Mouse (Mus musculus) erythroid progenitor cell, adult 5-6 weeks (primary cell): ENCODE data around the gene Gm29582. TPM values are rescaled to one million over a fixed set of nuclear protein-coding genes. Genes with fewer than 3 reads are reported as not detected.
"Not testable (repeated sequence)": the region's sequence is repeated elsewhere in the genome, so short reads cannot be mapped to it uniquely, and the experiment has no call there.

Experiments used
- ATAC-seq: replicated peaks from 2 replicates; pipeline ENCODE4 v1.8.0; 2016; ENCODE audit warnings: moderate number of reproducible peaks, mild to moderate bottlenecking, moderate TSS enrichment, inconsistent platforms; ENCODE audit not compliant: poor library complexity, low FRiP score, severe bottlenecking
- total RNA-seq, 2 experiments: library from RNA; stranded (forward) in 1 of 2; stranded (reverse) in 1 of 2; fragments of 150-400 nt in 1 of 2; fragments of 186-747, 209-891 nt in 1 of 2; gene quantifications; 2 replicates each; pipeline versions ENCODE4 v1.2.3 to v1.2.4; 2015 to 2017; ENCODE audit warnings: low replicate concordance in 2 of 2

Gene Gm29582
- total RNA-seq (2015; ENCODE audit: low replicate concordance) (not detected in 2 replicates), total RNA-seq (2017; ENCODE audit: low replicate concordance) (not detected in 2 replicates)

DNA sequence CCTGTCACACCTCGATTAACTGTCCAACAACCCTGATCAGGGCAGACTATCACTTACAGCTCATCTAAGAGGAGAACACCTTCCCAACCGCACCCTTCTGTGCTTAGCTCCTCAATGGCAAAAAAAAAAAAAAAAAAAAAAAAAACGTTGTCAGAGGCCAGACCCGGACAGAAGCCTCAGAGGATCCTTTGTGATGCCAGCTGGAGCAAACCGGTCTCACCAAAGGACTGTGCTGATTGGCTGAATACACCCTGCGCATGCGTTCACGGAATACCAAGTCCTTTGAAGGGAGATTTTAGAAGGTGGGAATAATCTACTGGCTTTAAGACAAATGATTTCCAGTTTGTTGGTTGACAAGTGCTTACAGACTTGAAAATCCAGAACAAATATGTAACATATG, at the start of gene Gm29582:
Gene Gm29582, minus strand, starts transcription at position 101 of the 400 bp plus-strand sequence.
- ATAC-seq = not testable (repeated sequence)
